Mouse (Mus musculus) lung, postnatal 0 days (tissue): ENCODE measurements around the gene Zfp771.

Experiments used
- CTCF ChIP-seq: IDR thresholded peaks from 2 replicates; pipeline ENCODE4 v1.5.1; 2016; ENCODE audit warnings: antibody characterized with exemption, mild to moderate bottlenecking
- EP300 ChIP-seq: IDR thresholded peaks from 2 replicates; pipeline ENCODE4 v1.6.1; 2016; ENCODE audit warnings: antibody characterized with exemption, mild to moderate bottlenecking, control low read depth

DNA sequence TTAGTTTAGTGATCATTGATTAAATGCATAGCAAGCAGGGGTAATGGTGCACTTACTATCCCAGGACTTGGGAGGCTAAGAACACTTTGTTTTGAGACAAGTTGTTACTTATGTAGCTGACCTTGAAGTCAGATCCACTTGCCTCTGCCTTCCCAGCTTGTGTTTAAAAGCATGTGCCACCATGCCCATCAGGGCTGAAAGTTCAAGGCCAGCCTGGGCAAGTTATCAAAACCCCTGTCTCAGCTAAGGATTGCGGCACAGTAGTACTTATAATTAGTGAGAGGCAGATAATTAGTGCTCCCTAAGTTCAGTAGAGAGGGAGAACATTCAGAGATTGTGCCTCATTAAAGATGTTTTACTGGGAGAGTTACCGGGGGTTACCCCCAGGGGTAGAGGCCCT is 9.3 kb upstream of the Zfp771 start:
- TF ChIP-seq CTCF = no peak
- no peak for TF ChIP-seq EP300
